Mouse (Mus musculus) erythroblast, embryonic 14.5 days (primary cell): Measurements from ENCODE around the gene Qrfp. TPM values are rescaled to one million over a fixed set of nuclear protein-coding genes. Genes with fewer than 3 reads are reported as not detected.

ENCODE experiments used
- H3K27me3 ChIP-seq: 2 replicates; pipeline ENCODE4 v1.6.1; 2012; ENCODE audit warnings: inconsistent platforms; ENCODE audit not compliant: control insufficient read depth
- H3K36me3 ChIP-seq: 2 replicates; pipeline ENCODE4 v1.6.1; 2012; ENCODE audit warnings: mild to moderate bottlenecking, inconsistent platforms; ENCODE audit not compliant: control insufficient read depth
- H3K4me1 ChIP-seq: 2 replicates; pipeline ENCODE4 v1.6.1; 2012; ENCODE audit warnings: inconsistent platforms; ENCODE audit not compliant: control insufficient read depth
- H3K4me3 ChIP-seq: replicated peaks from 2 replicates; pipeline ENCODE3; 2012; ENCODE audit warnings: moderate library complexity, mild to moderate bottlenecking, inconsistent platforms
- H3K9me3 ChIP-seq: 2 replicates; pipeline ENCODE4 v1.6.1; 2012; ENCODE audit warnings: low read length, inconsistent platforms, mixed read lengths; ENCODE audit not compliant: control insufficient read depth
- GATA1 ChIP-seq: IDR thresholded peaks from 2 replicates; pipeline ENCODE4 v1.6.1; 2012; ENCODE audit warnings: low read length, inconsistent platforms, mixed read lengths
- TAL1 ChIP-seq: IDR thresholded peaks from 3 replicates; pipeline ENCODE4 v1.6.1; 2012; ENCODE audit warnings: low read length, inconsistent platforms, mixed read lengths
- polyA plus RNA-seq: library from polyadenylated mRNA; stranded (reverse); fragments of >175 nt; gene quantifications from 2 replicates; pipeline ENCODE4 v1.2.3, GENCODE M21; 2012

Qrfp gene
- polyA plus RNA-seq, 1 experiment: not detected

DNA sequence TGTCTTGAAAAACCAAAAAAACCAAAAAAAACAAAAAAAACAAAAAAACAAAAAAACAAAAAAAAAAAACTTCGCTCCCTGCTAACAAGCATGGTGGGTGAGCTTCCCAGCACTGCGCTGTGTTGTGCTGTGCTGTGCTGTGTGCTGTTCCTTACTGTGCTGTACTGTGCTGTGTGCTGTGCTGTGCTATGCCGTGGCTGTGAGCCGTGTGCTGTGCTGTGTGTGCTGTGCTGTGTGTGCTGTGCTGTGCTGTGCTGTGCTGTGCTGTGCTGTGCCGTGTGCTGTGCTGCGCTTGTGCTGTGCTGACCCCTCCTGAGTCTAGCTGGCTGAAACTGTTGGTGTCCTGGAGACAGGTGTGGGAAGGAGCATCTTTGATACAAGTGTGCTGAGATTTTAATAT, 43.3 kb downstream of the Qrfp start:
- Histone ChIP-seq H3K27me3 (no peaks in the 10 kb centered on the region), H3K36me3 (no peaks in the 10 kb centered on the region), H3K4me3 (no peak overlapping the region), H3K9me3 (no peaks in the 10 kb centered on the region), H3K4me1 (peaks cover 21% of the 10 kb centered on the region)
- TF ChIP-seq GATA1 (no peak), TAL1 (no peak)

DNA sequence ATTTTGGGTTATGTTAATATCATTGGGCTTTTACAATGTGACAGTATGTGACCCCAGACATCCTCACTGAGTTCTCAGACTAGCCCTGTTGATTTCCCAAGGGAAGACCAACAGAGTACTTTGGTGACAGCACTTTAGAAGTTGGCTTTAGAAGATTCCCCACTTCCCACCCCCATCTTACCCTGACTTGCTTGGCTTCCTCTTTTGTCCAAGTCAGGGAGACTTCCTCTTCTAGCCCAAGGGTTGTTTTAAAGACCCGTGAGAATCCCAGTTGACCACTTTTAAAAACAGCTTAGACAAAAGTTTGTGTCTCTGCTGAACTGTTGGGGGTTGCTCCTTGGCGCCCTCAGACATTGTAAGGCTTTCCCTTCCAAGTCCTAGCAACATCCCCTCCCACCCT, 47.1 kb downstream of the Qrfp start:
- no peak for TF ChIP-seq TAL1
- TF ChIP-seq GATA1: no peak
- Histone ChIP-seq H3K27me3 (no peaks in the 10 kb centered on the region), H3K4me3 (no peak overlapping the region), H3K4me1 (peaks cover 34% of the 10 kb centered on the region), H3K9me3 (no peaks in the 10 kb centered on the region), H3K36me3 (no peaks in the 10 kb centered on the region)

DNA sequence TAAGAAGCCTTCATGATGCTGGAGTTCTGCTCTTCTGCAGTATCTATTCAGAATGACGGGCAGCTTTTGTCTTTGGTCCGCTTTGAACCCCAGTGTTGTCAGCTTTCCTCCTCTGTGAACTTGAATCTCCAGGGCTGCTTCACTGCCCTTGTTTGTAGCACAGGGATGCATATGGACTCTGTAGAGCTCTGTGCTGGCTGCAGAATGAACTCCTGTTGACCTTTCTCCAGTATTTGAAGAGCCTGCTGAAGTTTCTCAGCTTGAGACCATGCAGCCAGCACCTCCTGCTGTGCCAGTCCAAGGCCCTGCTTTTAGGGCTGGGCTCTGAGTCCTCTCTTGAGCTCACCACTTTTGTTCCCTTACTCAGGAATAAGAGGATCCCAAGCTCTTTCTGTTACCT, 47.5 kb downstream of the Qrfp start:
- Histone ChIP-seq H3K4me3 (no peak overlapping the region), H3K4me1 (peaks cover 34% of the 10 kb centered on the region), H3K27me3 (no peaks in the 10 kb centered on the region), H3K36me3 (no peaks in the 10 kb centered on the region), H3K9me3 (no peaks in the 10 kb centered on the region)
- TF ChIP-seq GATA1 (no peak), TAL1 (no peak)

DNA sequence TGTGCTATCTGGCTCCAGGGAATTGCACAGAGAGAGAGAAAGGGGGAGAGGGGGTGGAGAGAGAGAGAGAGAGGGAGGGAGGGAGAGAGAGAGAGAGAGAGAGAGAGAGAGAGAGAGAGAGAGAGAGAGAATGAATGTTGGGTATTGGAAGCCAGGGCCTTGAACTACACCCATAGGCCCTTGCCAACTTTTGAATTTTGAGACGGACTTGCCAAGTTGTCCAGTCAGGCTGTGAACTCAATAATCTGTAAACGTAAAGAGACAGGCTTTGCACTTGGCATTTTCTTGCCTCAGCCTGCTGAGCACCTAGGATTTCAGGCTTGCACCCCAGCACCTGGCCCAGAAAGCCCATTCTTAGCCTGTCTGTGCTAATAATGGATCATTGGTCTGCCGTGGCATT, 48.2 kb downstream of the Qrfp start:
- peaks cover 34% of the 10 kb centered on the region for H3K4me1 ChIP-seq
- no peaks in the 10 kb centered on the region for H3K36me3 ChIP-seq
- no peaks in the 10 kb centered on the region for H3K27me3 ChIP-seq
- TF ChIP-seq TAL1: no peak
- TF ChIP-seq GATA1: no peak
- no peaks in the 10 kb centered on the region for H3K9me3 ChIP-seq
- H3K4me3 ChIP-seq: no peak overlapping the region

DNA sequence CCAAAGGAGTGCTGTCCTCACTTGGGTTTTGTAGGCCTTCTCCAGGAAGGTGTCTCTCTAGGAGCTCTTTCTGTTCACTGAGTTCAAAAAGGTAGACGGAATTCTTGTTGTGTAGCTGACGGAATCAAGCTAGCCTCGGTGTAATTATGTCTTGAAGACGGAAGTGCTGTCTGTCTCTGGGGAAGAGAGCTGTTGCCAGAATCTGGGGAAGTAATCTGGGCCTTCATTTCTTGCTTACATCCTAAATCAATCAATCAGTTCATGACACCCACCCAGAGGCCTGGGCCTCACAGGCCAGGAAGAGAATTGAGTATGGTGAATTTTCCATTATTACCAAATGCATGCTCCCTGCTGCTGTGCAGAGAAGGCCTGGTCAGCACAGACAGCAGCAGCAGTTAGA, 48.8 kb downstream of the Qrfp start:
- no peaks in the 10 kb centered on the region for H3K9me3 ChIP-seq
- no peaks in the 10 kb centered on the region for H3K27me3 ChIP-seq
- H3K36me3 ChIP-seq: no peaks in the 10 kb centered on the region
- TF ChIP-seq GATA1: no peak
- no peak for TF ChIP-seq TAL1
- H3K4me1 ChIP-seq: peaks cover 34% of the 10 kb centered on the region
- no peak overlapping the region for H3K4me3 ChIP-seq

DNA sequence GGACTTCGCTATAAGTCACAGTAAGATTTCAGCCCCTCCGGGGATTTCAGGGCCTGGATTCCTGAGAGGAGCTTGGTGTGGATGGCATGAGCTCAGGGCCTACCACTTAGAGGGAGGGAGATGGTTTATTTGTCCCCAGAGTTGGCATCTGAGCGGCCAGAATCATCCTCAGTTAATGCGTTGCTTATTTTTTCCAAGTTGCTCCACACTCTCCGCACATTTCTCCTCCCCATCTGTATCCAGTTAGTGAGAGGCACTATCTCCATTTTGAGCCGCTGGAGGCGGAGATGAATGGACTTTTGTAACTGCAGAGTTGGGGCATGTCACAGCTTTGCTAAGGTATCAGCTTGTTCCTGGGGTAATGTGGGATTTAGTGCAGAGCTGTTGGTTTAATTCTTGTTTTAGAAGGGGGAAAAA, 49.3 kb downstream of the Qrfp start:
- H3K4me3 ChIP-seq: peak overlapping the region; percentile 71
- H3K9me3 ChIP-seq: no peaks in the 10 kb centered on the region
- no peak for TF ChIP-seq GATA1
- no peak for TF ChIP-seq TAL1
- H3K27me3 ChIP-seq: no peaks in the 10 kb centered on the region
- no peaks in the 10 kb centered on the region; the same call in 1 of the 2 replicates for H3K36me3 ChIP-seq
- peaks cover 34% of the 10 kb centered on the region for H3K4me1 ChIP-seq

DNA sequence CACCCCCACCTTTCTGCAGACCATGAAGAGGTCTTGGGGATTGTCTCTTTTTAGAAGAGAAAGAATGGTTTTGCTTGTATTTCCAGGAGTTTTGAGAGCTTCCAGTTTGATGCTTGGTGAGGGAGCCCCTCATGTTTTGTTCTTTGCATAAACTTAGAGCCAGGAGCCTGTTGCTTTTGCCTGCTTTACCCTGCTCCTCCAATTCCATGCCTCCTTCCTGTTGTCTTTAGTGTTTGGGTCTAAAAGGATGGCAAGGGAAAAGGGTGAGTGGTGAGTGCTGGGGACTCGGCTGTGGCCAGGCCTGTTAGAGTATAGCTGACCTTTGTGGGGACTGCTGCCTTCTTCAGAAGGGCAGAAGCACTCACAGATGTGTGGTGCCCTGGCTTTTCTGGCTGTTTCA, 49.9 kb downstream of the Qrfp start:
- H3K27me3 ChIP-seq: no peaks in the 10 kb centered on the region
- peaks cover 31% of the 10 kb centered on the region for H3K4me1 ChIP-seq
- TF ChIP-seq GATA1 (no peak), TAL1 (no peak)
- peak overlapping the region; percentile 71 for H3K4me3 ChIP-seq
- no peaks in the 10 kb centered on the region; the same call in 1 of the 2 replicates for H3K36me3 ChIP-seq
- H3K9me3 ChIP-seq: no peaks in the 10 kb centered on the region

DNA sequence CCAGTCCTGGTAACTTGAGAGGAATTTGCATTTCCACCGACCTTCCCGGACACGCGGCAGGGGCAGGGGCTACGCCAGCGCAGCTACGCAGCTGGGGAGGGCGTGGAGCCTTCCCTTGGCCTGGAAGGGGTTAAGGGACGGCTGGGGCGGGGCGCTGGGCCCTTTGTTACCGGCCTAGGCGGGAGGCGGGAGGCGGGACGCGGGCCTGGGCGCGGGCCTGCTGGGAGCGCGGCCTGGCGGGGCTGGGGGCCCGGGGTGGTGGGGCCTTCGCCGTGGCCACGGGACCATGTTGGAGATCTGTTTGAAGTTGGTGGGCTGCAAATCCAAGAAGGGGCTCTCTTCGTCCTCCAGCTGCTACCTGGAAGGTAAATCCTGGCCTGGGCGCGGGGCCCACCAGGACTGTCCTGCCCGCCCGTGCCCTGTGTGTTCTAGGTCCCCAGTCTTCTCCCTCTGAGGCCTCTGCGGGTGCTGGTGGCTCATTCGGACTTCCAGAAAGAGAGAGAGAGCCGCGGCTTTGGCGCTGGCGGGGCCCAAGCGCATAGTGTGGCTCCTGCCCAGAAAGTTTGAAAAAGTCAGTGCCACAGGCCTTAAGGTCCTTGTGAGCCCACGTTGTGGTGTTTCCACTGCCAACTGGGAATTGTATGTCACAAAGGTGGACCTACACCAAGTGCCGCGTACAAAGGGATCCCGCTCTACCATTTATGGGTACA, 50.5 kb downstream of the Qrfp start:
- Histone ChIP-seq H3K4me1 (peaks cover 31% of the 10 kb centered on the region), H3K9me3 (no peaks in the 10 kb centered on the region), H3K36me3 (no peaks in the 10 kb centered on the region; the same call in 1 of the 2 replicates), H3K27me3 (no peaks in the 10 kb centered on the region), H3K4me3 (peak overlapping the region; percentile 71)
- no peak for TF ChIP-seq GATA1
- no peak for TF ChIP-seq TAL1

DNA sequence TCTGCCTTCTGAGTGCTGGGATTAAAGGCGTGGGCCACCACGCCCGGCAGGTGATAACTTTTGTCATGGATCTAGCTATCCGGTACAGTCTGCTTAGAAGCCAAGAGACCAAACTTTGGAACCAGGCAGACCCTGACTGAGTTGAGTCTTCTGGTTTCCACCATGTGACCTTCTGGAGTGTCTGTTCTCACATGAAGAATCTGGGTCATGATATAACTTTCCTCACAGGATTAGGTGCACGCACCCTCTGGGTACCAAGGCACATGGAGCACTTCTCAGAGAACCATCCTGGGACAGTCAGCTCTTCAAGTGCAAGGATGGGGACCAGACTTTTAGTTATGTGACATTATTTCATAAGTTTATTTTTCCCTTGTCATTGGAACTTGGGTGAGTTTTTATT, 51.4 kb downstream of the Qrfp start:
- Histone ChIP-seq H3K36me3 (no peaks in the 10 kb centered on the region; the same call in 1 of the 2 replicates), H3K27me3 (no peaks in the 10 kb centered on the region), H3K9me3 (no peaks in the 10 kb centered on the region), H3K4me3 (no peak overlapping the region), H3K4me1 (peaks cover 31% of the 10 kb centered on the region)
- TF ChIP-seq GATA1 (no peak), TAL1 (no peak)
